Mouse (Mus musculus) E14TG2a.4 (cell line): ENCODE results near the gene Fam208b.

Source experiments
- H3K27me3 ChIP-seq: 2 replicates; pipeline ENCODE4 v1.6.1; 2014; ENCODE audit warnings: low read length, control low read depth; ENCODE audit not compliant: insufficient read depth
- H3K36me3 ChIP-seq: 2 replicates; pipeline ENCODE4 v1.6.1; 2014; ENCODE audit warnings: low read length, control low read depth; ENCODE audit not compliant: insufficient read depth
- H3K4me1 ChIP-seq: replicated peaks from 2 replicates; pipeline ENCODE4 v1.6.1; 2014; ENCODE audit warnings: low read depth, low read length, control low read depth
- H3K4me3 ChIP-seq: replicated peaks from 2 replicates; pipeline ENCODE4 v1.5.1; 2014; ENCODE audit warnings: mild to moderate bottlenecking, low read length
- H3K9me3 ChIP-seq: 2 replicates; pipeline ENCODE4 v1.6.1; 2014; ENCODE audit warnings: low read length, control low read depth
- CTCF ChIP-seq: conservative IDR thresholded peaks from 2 replicates; pipeline ENCODE4 v1.5.1; 2014; ENCODE audit warnings: low read length
- NANOG ChIP-seq: IDR thresholded peaks from 2 replicates; pipeline ENCODE4 v1.6.1; 2014; ENCODE audit warnings: borderline replicate concordance, low read length, mixed read lengths
- POU5F1 ChIP-seq: IDR thresholded peaks from 2 replicates; pipeline ENCODE4 v1.6.1; 2014; ENCODE audit warnings: low read length, borderline replicate concordance

Gene Fam208b

DNA sequence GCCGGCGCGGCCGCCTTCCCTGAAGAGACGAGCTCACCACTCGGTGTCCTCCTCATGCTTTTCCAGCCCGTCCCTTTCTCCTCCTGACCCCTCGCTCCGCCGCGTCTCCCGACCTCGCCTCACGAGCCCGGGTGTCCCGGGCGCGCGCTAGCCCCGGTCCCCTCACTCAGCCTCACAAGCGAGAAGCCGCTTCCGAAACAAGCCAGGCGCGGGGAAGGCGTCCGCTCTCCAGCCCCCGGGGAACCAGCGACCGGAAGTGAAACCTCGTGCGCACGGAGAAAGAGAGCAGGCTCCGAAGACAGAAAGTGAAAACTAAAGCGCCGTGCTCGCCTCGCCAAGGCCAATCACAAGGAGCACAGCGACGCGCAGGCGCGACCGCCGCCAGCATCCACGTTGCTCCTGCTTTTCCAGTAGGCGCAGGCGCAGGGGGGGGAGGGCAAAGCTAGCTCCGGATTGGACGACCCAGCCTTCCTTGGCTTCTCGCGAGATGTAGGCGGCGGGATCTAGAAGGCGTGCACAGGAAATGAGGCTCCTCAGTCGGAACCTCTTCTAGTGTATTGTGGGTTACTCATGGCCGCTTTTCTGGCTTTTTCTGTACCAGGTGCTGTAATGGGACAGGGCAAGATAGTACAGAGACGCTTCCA, at the start of gene Fam208b:
Gene Fam208b, minus strand, starts transcription at position 314 of the 644 bp plus-strand sequence.
- peaks cover 39% of the 10 kb centered on the region for H3K9me3 ChIP-seq
- peak within 1 kb of the TSS; percentile 88 for H3K4me3 ChIP-seq
- 0 out of 2 replicates have a peak, but pooled peaks cover 3% of the 10 kb centered on the region for H3K4me1 ChIP-seq
- peaks cover 8% of the 10 kb centered on the region for H3K27me3 ChIP-seq
- H3K36me3 ChIP-seq = no peaks in the 10 kb centered on the region
- TF ChIP-seq NANOG = no peak

DNA sequence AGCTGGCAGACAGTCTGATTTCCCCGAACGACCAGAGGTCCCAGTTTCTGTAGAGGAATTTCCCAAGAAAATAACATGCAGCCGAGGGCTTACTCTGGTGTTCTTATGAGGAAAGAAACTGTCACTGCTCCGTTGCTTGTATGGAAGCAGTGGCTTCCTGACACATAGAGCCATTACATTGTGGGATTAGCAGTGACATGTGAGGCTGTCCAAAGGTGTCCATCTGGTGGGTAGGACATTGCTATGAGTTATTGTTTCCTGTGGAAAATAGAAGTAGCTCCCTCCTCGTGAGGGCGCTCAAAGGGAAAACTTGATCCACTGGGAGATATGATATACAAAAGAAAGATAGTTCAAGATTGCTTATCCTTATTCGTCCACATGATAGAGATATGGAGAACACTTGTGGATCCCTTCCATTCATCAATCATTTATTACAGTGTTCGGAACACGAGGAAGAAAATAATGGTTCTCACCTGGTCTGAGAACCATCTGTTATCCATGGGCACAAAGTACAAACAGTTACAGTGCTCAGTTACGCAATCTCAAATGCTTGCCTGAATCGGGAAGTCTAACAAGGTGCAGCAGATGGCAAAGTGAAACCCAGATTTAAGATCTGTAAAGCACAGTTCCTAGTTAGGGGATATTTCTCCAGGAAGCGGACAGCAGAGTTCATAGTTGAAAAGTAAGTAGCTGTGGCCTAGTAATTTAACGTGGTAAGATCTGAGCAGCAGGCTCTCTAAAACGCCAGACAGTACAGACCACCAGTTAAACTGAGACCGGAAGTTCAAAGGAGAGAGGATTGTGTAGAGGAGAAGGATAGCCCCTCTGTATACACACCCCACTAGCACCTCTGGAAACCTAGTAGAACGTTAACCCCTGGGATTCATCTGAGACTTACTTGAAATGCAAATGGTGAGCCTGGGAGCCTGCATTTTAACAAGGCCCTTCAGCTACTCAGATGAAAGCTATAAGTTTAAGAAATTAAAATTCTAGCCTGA, 48.6 kb upstream of the Fam208b start:
- no peaks in the 10 kb centered on the region for H3K4me1 ChIP-seq
- TF ChIP-seq POU5F1 (no peak), CTCF (no peak), NANOG (no peak)
- no peaks in the 10 kb centered on the region for H3K9me3 ChIP-seq
- H3K27me3 ChIP-seq = peaks cover 2% of the 10 kb centered on the region; the same call in 1 of the 2 replicates
- no peak overlapping the region for H3K4me3 ChIP-seq
- H3K36me3 ChIP-seq = no peaks in the 10 kb centered on the region

DNA sequence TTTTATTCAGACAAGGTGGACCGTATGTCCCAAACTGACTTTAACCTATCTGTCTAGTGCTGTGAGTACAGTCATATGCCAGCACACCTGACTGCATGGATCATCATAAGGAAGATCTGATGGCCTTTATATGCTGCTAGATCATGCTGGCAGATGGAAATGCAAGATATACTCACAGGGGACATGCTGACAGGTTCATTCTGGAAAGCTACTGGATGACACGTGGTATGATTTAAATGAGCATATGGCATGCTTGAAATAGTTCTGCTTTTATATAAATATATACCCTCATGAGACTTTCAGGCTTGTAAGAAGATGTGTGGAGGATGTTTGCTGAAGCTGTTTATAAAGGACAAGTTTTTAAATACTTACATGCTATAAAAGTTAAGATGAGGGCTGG, 43.5 kb upstream of the Fam208b start:
- H3K36me3 ChIP-seq = no peaks in the 10 kb centered on the region
- H3K4me3 ChIP-seq = no peak overlapping the region
- no peaks in the 10 kb centered on the region for H3K9me3 ChIP-seq
- TF ChIP-seq NANOG = no peak
- no peak for TF ChIP-seq CTCF
- no peak for TF ChIP-seq POU5F1
- peaks cover 2% of the 10 kb centered on the region; the same call in 1 of the 2 replicates for H3K27me3 ChIP-seq
- H3K4me1 ChIP-seq = no peaks in the 10 kb centered on the region

- H3K9me3 ChIP-seq = no peaks in the 10 kb centered on the region
- H3K4me3 ChIP-seq = no peak overlapping the region
- no peaks in the 10 kb centered on the region for H3K27me3 ChIP-seq
- no peaks in the 10 kb centered on the region for H3K4me1 ChIP-seq
- TF ChIP-seq CTCF = no peak
- TF ChIP-seq POU5F1 = no peak
- no peak for TF ChIP-seq NANOG
- H3K36me3 ChIP-seq = no peaks in the 10 kb centered on the region
Measured at GRCm38 (mm10) chr13:3650569-3650968, 39.7 kb upstream of the Fam208b start.

DNA sequence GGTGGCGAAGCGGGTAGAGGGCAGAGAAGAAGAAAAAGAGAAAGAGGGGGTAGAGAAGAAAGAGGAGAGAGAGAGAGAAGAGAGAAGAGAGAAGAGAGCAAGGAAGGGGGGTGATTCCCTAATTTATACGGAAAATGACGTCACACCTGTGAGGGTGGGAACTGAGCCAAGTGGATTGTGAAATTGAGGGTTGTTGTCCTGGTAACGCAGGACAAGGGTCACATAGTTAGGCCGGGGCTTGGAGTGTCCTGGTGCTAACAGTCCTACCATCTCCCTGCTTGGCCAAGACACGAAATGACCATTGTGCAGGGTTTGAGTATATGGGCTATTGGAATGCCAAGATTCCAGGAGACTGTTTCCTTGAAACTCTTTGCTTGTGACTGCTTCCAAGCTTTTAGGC, 35.7 kb upstream of the Fam208b start:
- H3K27me3 ChIP-seq = no peaks in the 10 kb centered on the region
- H3K4me1 ChIP-seq = no peaks in the 10 kb centered on the region
- no peak for TF ChIP-seq CTCF
- H3K36me3 ChIP-seq = no peaks in the 10 kb centered on the region
- H3K4me3 ChIP-seq = no peak overlapping the region
- peaks cover 14% of the 10 kb centered on the region for H3K9me3 ChIP-seq

DNA sequence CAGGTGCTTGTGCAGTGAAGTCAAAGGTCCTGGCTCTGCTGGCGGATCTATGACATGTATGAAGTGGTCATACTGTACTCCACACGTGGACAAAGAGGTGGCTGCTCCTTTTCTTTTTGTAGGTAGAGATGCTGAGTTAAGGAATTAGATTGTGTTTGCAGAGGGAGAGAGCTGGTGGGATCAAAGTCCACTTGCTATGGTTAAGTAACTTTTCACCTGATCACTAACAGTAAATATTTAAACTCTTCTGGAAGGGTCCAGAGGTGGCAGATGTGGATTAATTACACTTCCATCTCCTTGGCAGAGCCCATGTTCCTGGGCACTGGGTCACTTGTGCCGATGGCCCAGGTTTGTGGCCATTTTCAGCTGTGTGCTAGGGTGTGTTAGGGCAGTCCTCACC, 35.0 kb upstream of the Fam208b start:
- TF ChIP-seq CTCF (no peak), NANOG (no peak), POU5F1 (no peak)
- Histone ChIP-seq H3K36me3 (no peaks in the 10 kb centered on the region), H3K4me1 (no peaks in the 10 kb centered on the region), H3K27me3 (no peaks in the 10 kb centered on the region), H3K4me3 (no peak overlapping the region), H3K9me3 (peaks cover 15% of the 10 kb centered on the region)

DNA sequence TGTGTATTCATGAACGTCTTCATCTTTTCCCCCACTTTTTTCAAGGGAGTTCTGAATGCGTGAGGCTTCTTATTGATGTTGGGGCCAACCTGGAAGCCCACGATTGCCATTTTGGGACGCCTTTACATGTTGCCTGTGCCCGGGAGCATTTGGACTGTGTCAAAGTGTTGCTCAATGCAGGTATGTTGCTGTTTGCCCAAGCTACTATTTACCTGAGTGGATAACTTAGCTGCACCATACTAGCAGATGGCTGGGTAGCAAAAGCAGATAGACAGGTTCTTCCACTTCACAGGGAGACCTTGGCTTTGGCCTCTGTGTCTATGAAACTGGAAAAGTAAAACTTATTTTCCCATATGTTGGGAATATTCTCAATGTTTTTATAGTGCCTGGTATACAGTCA, 34.0 kb upstream of the Fam208b start:
- Histone ChIP-seq H3K9me3 (peaks cover 15% of the 10 kb centered on the region), H3K4me3 (no peak overlapping the region), H3K4me1 (no peaks in the 10 kb centered on the region), H3K36me3 (no peaks in the 10 kb centered on the region), H3K27me3 (no peaks in the 10 kb centered on the region)
- TF ChIP-seq CTCF = no peak
- TF ChIP-seq NANOG = no peak
- no peak for TF ChIP-seq POU5F1

GRCm38 (mm10) chr13:3642538-3642937, 31.6 kb upstream of the Fam208b start:
- Histone ChIP-seq H3K4me1 (no peaks in the 10 kb centered on the region), H3K4me3 (no peak overlapping the region), H3K27me3 (no peaks in the 10 kb centered on the region), H3K36me3 (no peaks in the 10 kb centered on the region), H3K9me3 (peaks cover 15% of the 10 kb centered on the region)
- no peak for TF ChIP-seq CTCF
- no peak for TF ChIP-seq POU5F1
- TF ChIP-seq NANOG = no peak

DNA sequence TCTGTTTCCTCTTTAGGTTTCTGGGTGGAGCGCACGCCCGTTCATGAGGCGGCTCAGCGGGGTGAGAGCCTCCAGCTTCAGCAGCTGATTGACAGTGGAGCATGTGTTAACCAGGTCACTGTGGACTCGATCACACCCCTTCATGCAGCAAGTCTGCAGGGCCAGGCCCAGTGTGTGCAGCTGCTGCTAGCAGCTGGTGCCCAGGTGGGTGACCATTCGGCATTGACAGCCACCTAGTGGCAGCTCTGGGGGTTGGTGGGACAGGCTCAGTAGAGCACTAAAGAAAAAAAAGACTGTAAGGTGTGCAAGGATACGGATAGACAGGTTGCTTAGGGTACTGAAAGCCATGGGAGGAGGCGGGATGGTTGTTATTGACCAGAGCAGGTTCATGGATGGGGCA, 31.1 kb upstream of the Fam208b start:
- Histone ChIP-seq H3K4me3 (no peak overlapping the region), H3K9me3 (peaks cover 15% of the 10 kb centered on the region), H3K36me3 (no peaks in the 10 kb centered on the region), H3K4me1 (no peaks in the 10 kb centered on the region), H3K27me3 (no peaks in the 10 kb centered on the region)
- TF ChIP-seq CTCF (peak; percentile 39), POU5F1 (no peak), NANOG (no peak)
